Mouse (Mus musculus): ENCODE measurements around the gene Sat1. TPM values are rescaled to one million over a fixed set of nuclear protein-coding genes. Genes with fewer than 3 reads are reported as not detected.

The Sat1 gene
- polyA plus RNA-seq, 1 experiment from 2014 or later: 83.3 TPM

DNA sequence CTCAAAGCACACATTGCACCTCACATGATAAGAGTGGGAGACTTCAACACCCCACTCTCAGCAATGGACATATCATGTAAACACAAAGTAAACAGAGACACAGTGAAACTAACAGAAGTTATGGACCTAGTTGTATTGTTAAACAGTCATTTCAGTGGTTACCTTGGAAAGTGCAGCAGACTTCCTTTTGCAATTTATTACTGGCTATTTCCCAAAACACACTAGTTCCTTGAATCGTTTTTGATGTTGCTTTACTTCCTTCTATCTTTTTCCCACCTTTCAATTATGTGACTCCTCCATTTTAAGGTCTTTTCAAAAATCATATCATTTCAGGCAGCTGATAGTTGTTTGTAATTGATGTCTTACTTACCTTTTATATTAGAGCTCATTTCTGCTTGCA is 44.5 kb downstream of the Sat1 start:
- 57% methylated on average over 1 of the region's 1 CpGs for WGBS
- ATAC-seq (ENCODE audit: low FRiP score) (no peak), DNase-seq (ENCODE audit: low spot score, missing footprints) (no peak)
- Histone ChIP-seq H3K27ac (ENCODE audit: low read depth, low read length) (no peak overlapping the region), H3K4me3 (ENCODE audit: low read depth, low read length) (no peak overlapping the region), H3K9me3 (ENCODE audit: control insufficient read depth, low read length) (no peaks in the 10 kb centered on the region), H3K4me2 (no peak overlapping the region), H3K4me1 (ENCODE audit: control insufficient read depth, insufficient read depth, low read length) (no peaks in the 10 kb centered on the region), H3K9ac (ENCODE audit: low read length) (no peak overlapping the region), H3K36me3 (ENCODE audit: control insufficient read depth, insufficient read depth, low read length) (no peaks in the 10 kb centered on the region), H3K27me3 (ENCODE audit: control insufficient read depth, insufficient read depth, low read length) (no peaks in the 10 kb centered on the region)

DNA sequence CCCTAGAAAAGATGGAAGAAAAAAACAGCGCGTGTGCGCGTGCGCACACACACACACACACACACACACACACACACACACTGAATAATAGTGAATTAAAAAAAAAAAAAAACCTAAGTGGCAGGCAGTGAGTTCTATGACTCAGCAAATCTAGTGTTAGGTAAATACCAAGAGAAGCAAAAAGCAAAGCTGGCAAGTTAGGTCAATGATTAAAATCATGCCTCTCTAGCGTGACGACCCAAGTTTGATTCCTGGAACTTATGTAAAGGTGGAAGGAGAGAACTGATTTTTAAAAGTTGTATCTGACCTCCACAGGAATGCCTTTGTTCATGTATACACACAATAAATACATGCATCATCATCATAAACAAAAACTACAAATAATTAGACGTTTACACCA is 46.4 kb downstream of the Sat1 start:
- Histone ChIP-seq H3K36me3 (ENCODE audit: control insufficient read depth, insufficient read depth, low read length) (no peaks in the 10 kb centered on the region), H3K27ac (ENCODE audit: low read depth, low read length) (no peak overlapping the region), H3K4me1 (ENCODE audit: control insufficient read depth, insufficient read depth, low read length) (no peaks in the 10 kb centered on the region), H3K4me2 (no peak overlapping the region), H3K27me3 (ENCODE audit: control insufficient read depth, insufficient read depth, low read length) (no peaks in the 10 kb centered on the region), H3K9ac (ENCODE audit: low read length) (no peak overlapping the region), H3K4me3 (ENCODE audit: low read depth, low read length) (no peak overlapping the region), H3K9me3 (ENCODE audit: control insufficient read depth, low read length) (no peaks in the 10 kb centered on the region)
- ATAC-seq (ENCODE audit: low FRiP score) (no peak), DNase-seq (ENCODE audit: low spot score, missing footprints) (no peak)
- 96% methylated on average over 8 of the region's 8 CpGs for WGBS

DNA sequence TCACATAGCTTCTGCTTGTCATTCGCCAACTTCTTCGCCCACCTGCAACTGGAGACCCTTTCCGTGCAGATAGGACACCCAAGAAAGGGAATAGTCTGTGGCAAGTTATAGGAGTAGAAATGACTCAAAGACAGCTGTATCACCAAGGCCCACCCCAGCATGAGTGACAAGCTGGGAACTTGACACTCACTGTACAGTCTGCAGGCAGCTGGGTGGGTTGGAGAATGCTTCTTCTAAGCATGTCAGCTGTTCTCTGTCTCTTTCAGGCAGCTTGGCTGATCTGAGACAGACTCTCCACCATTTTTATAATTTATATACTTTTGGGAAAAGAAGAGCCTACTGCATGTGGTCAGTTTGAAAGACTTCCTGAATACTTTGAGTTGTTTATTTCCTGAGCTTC is 48.6 kb downstream of the Sat1 start:
- 98% methylated on average over 3 of the region's 3 CpGs for WGBS
- Histone ChIP-seq H3K9me3 (ENCODE audit: control insufficient read depth, low read length) (no peaks in the 10 kb centered on the region), H3K27ac (ENCODE audit: low read depth, low read length) (no peak overlapping the region), H3K4me2 (no peak overlapping the region), H3K4me3 (ENCODE audit: low read depth, low read length) (no peak overlapping the region), H3K4me1 (ENCODE audit: control insufficient read depth, insufficient read depth, low read length) (no peaks in the 10 kb centered on the region), H3K27me3 (ENCODE audit: control insufficient read depth, insufficient read depth, low read length) (no peaks in the 10 kb centered on the region), H3K36me3 (ENCODE audit: control insufficient read depth, insufficient read depth, low read length) (no peaks in the 10 kb centered on the region), H3K9ac (ENCODE audit: low read length) (no peak overlapping the region)
- DNase-seq (ENCODE audit: low spot score, missing footprints) (no peak), ATAC-seq (ENCODE audit: low FRiP score) (no peak)

DNA sequence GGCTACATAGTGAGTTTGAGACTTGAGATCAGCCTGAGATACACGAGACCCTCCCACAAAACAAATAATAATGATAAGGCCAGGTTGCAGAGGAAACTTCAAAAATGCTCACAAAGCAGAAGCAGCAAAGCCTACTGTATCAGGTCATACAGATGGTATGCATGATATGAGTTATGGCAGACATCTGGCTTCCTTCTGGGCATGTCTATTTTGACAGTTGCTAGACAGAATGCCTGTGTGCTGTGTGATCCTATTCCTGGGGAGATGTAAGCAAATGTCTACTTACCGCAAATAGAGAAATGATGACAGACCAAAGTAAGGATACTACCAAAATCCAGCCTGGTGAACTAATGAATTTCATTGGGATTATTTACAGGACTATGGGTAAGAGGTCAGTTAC is 49.9 kb downstream of the Sat1 start:
- DNase-seq (ENCODE audit: low spot score, missing footprints) (no peak), ATAC-seq (ENCODE audit: low FRiP score) (no peak)
- no peak overlapping the region for H3K27ac ChIP-seq (ENCODE audit: low read depth, low read length)
- no peaks in the 10 kb centered on the region for H3K27me3 ChIP-seq (ENCODE audit: control insufficient read depth, insufficient read depth, low read length)
- H3K9me3 ChIP-seq (ENCODE audit: control insufficient read depth, low read length): no peaks in the 10 kb centered on the region
- H3K36me3 ChIP-seq (ENCODE audit: control insufficient read depth, insufficient read depth, low read length): no peaks in the 10 kb centered on the region
- H3K9ac ChIP-seq (ENCODE audit: low read length): no peak overlapping the region
- H3K4me1 ChIP-seq (ENCODE audit: control insufficient read depth, insufficient read depth, low read length): no peaks in the 10 kb centered on the region
- 74% methylated on average over 2 of the region's 2 CpGs for WGBS
- H3K4me3 ChIP-seq (ENCODE audit: low read depth, low read length): no peak overlapping the region
- no peak overlapping the region for H3K4me2 ChIP-seq

GRCm38 (mm10) chrX:155163553-155163952 is 52.7 kb downstream of the Sat1 start:
- DNase-seq (ENCODE audit: low spot score, missing footprints) (no peak), ATAC-seq (ENCODE audit: low FRiP score) (no peak)
- H3K9me3 ChIP-seq (ENCODE audit: control insufficient read depth, low read length): no peaks in the 10 kb centered on the region
- no peaks in the 10 kb centered on the region for H3K36me3 ChIP-seq (ENCODE audit: control insufficient read depth, insufficient read depth, low read length)
- H3K9ac ChIP-seq (ENCODE audit: low read length): no peak overlapping the region
- no peaks in the 10 kb centered on the region for H3K4me1 ChIP-seq (ENCODE audit: control insufficient read depth, insufficient read depth, low read length)
- H3K4me2 ChIP-seq: no peak overlapping the region
- no peak overlapping the region for H3K27ac ChIP-seq (ENCODE audit: low read depth, low read length)
- H3K4me3 ChIP-seq (ENCODE audit: low read depth, low read length): no peak overlapping the region
- no peaks in the 10 kb centered on the region for H3K27me3 ChIP-seq (ENCODE audit: control insufficient read depth, insufficient read depth, low read length)
- WGBS: 57% methylated on average over 1 of the region's 1 CpGs

Other genes with a start within 250 kb of the Sat1 start
- not detected in 2 replicates for gene Magea8, start 220.6 kb downstream of the Sat1 start, polyA plus RNA-seq (2014; fragmentation: Nextera tagmentation; extraction: Ambion mirVana)
- not detected in 2 replicates for gene Magea5, start 153.3 kb downstream of the Sat1 start, polyA plus RNA-seq (2014; fragmentation: Nextera tagmentation; extraction: Ambion mirVana)
- gene Magea1, start 126.7 kb downstream of the Sat1 start, polyA plus RNA-seq (2014; fragmentation: Nextera tagmentation; extraction: Ambion mirVana): not detected in 2 replicates
- not detected in 2 replicates for gene Magea2, start 122.8 kb downstream of the Sat1 start, polyA plus RNA-seq (2014; fragmentation: Nextera tagmentation; extraction: Ambion mirVana)
- not detected in 2 replicates for gene Cldn34b2, start 88.0 kb downstream of the Sat1 start, polyA plus RNA-seq (2014; fragmentation: Nextera tagmentation; extraction: Ambion mirVana)
- gene Acot9, start 46.0 kb upstream of the Sat1 start, polyA plus RNA-seq (2014; fragmentation: Nextera tagmentation; extraction: Ambion mirVana): 23.6 and 25.9 TPM in 2 replicates
- gene Prdx4, start 124.3 kb upstream of the Sat1 start, polyA plus RNA-seq (2014; fragmentation: Nextera tagmentation; extraction: Ambion mirVana): 271 and 282 TPM in 2 replicates

All from midbrain, embryonic 11.5 days (tissue).